Mouse (Mus musculus): Measurements from ENCODE around the gene Lrsam1. TPM values are rescaled to one million over a fixed set of nuclear protein-coding genes. Genes with fewer than 3 reads are reported as not detected.
"Not testable (repeated sequence)": the region's sequence is repeated elsewhere in the genome, so short reads cannot be mapped to it uniquely, and the experiment has no call there.

Lrsam1 gene
- 10 to 100 TPM; 31.1 to 40.6 TPM for total RNA-seq (2021)
- long read RNA-seq, experiment 1, full-length matches to known transcripts, result 3 of 20 reads
- long read RNA-seq, experiment 1, partial matches to known transcripts, result 3 of 20 reads
- long read RNA-seq, experiment 1, other reads (novel, unspliced or antisense), result 14 of 20 reads
- long read RNA-seq, experiment 2, full-length matches to known transcripts, result 10 of 18 reads
- long read RNA-seq, experiment 2, partial matches to known transcripts, result 6 of 18 reads
- long read RNA-seq, experiment 2, other reads (novel, unspliced or antisense), result 2 of 18 reads

DNA sequence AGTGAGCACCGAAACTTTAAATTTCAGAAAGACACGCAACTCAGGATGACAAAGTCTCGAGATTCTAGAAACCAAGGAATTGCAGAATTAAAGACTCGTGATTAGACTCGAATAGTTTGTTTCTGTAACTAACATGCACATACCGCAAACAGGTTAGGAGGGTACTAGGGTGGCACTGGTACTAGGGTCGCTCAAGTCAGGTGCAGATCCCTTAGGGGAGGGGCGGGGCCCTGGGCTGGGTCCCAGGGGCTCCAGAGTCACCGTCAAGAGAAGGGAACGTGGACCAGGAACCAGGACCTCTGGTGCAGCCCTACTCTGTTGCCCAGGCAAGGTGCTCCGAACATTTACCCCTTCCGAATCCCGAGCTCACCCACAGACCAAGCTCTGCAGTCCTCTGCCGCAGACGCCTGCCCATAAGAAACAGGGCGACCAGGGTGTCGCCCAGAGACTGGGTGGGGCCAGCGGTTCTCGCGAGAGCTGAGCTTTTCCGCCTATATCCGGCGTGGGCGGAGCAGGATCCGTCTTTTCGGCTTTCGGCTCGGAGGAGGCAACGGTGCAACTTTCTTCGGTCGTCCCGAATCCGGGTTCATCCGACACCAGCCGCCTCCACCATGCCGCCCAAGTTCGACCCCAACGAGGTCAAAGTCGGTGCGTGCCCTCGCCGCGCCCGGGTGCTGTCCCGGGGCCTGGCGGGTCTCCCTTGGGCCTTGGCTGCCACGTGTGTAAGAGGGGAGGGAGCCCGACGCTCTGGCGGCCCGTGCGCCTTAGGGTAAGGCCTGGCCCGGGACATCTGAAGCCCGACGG is at the start of gene Lrsam1, which contains the start of gene Rpl12:
Gene Lrsam1 (minus strand): TSS at position 423 of the 804 bp plus-strand sequence.
Gene Rpl12 (plus strand): TSS at position 368 of the 804 bp plus-strand sequence.
- peak; percentile 95 for DNase-seq (ENCODE audit: low spot score in 2 of 2)
- intact Hi-C loops (cut with DNase I), result no loop called here

DNA sequence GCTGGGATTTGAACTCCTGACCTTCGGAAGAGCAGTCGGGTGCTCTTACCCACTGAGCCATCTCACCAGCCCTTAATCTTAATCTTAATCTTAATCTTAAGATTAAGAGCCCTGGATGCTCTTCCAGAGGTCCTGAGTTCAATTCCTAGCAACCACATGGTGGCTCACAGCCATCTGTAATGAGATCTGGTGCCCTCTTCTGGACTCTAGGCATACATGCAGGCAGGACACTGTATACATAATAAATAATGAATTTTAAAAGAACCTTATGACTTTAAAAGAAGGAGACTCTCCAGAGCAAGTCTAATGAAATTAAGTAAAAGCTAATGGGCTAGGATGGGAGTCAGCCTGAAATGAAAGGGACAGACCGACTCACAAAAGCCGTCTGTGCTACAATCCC is 47.6 kb upstream of the Lrsam1 start:
- intact Hi-C loops (cut with DNase I); DNase-seq (ENCODE audit: low spot score in 2 of 2): not testable (repeated sequence)

DNA sequence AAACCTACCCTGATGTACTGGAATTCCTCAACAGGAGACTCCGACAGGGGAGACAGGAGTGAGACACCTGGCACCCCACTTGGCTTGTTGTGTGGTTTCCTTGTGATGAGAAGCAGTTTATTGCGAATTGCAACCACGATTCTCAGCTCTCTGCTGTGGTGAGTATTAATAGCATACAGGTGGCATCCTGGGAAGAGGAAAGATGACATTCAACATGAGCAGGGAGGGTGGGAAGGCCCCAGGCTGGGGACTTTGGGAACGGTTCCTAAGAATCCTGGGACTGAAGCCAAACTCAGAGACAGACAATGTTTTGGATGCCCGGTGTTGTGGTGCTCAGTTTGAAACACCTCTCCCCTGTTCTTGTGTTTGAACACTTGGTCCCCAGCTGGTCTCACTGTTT is 43.6 kb upstream of the Lrsam1 start:
- DNase-seq (ENCODE audit: low spot score in 2 of 2), result peak in 1 of 2 experiments; percentile 51
- intact Hi-C loops (cut with DNase I), result no loop called here

DNA sequence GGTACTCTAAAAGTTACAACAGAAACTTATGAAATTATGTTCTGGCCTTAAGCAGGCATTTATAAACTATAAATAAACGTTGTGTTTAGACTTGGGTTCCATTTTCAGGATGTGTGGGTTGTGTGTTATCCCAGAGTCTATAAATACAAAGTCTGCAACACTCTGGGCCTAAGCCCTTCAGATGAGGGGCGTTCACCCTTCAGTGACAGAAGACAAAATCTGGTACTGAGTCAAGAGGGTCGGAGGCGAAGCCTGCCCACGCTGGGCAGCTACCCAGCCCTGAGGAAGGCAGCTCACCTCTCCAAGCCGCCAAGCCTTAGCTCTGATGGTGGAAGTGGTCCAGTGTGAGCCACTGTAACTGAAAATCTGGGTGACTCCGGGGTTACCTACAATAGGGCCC is 40.7 kb upstream of the Lrsam1 start:
- DNase-seq (ENCODE audit: low spot score in 2 of 2), result no peak
- intact Hi-C loops (cut with DNase I), result no loop called here

DNA sequence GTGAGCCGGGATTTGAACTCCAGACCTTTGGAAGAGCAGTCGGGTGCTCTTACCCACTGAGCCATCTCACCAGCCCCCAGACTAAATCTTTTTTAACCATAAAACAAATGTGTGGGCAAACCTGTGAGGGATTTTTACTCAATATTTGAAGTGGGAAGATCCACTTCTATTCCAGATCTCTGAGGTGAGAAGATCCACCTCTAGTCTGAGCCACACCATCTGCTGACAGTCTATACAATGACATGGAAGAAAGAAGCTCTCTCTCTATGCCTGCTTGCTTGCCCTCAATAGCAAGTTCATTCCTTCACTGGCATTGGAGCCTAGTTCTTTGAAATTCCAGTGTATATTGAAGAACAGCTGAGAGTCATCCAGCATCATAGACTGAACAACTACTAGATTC is 38.3 kb upstream of the Lrsam1 start:
- DNase-seq (ENCODE audit: low spot score in 2 of 2), result no peak

DNA sequence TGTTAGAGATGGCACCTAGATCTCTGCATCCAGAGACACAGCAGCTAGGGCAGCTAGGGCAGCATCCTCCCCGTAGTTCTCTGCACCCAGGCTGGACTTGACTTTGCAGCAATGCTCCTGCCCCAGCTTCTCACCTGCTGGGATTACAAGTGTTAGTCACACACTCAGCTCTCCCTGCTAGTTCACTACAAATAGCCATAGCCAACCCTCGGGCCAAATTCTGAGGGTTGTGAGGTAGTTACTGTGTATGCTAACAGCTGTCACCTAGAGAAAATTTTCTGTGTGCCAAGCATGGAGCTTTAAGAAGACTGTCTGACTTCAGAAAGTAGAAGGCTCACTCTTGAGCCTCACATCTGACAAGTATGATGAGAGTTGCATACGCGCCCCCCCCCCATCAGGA is 36.4 kb upstream of the Lrsam1 start:
- DNase-seq (ENCODE audit: low spot score in 2 of 2), result no peak
- intact Hi-C loops (cut with DNase I), result no loop called here

More for the DNA sequence above, 38.3 kb upstream of the Lrsam1 start:
- intact Hi-C loops (cut with DNase I), result no loop called here

DNA sequence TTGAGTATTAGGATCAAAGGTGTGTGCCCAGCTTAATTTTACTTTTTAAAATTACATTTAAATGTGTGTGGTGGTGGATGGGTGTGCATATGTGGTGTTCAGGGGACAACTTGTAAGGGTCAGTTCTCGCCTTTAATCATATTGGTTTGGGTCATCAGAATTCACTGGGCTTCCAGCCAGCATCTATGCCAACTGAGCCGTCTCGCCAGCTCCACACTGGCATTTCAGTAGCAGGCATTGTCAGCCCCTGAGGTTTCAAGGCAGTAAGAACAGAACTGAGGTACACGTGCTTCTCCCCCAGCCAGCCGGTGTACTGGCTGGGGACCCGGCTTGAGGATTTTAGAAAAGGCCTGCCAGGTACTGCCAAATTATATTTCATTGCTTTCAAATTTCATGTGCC is 35.7 kb upstream of the Lrsam1 start:
- DNase-seq (ENCODE audit: low spot score in 2 of 2), result no peak
- intact Hi-C loops (cut with DNase I), result no loop called here

DNA sequence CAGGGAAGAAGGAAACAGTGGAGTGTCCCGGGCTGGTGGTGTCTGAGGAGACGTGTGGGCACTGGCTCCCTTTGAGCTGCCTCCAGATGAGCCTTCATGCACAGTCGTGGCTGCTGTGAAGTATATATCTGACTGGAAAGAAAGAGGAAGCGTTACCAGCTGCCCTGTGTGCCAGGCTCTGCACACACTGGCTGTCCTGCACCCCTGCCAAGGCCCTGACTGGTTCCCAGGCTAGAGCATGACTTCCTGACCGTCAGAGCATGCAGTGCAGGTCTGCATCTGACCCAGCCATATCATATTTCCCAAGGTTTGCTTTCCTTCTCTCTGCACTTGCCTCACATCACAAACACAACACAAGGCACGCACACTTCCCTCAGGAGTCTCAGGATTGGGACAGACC is 30.7 kb upstream of the Lrsam1 start:
- DNase-seq (ENCODE audit: low spot score in 2 of 2), result no peak
- intact Hi-C loops (cut with DNase I), result no loop called here

DNA sequence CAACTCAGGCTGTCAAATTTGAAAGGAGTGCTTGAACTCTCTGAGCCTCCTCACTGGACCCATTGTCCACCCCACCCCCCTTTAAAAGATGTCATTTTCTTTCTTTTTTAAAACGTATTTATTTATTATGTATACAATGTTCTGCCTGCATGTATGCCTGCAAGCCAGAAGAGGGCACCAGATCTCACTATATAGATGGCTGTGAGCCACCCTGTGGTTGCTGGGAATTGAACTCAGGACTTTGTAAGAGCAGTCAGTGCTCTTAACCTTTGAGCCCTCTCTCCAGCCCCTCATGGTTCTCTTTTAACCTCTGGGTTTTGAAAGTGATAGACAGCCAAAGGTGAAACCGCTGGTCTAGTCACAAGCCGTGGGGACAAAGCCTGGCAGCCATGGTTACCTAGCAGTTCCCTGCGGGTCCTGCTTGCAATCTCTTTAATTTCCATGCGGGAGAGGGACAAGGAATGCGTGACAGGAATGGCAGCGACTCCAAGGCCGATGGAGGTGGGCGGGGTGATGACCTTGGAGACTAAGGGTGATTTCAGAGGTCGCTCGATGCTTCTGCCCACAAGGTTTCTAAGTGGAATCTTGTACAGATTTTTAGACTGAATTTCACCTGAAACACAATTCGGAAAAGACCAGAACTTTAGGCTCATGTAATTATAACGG is 28.9 kb upstream of the Lrsam1 start:
- DNase-seq (ENCODE audit: low spot score in 2 of 2), result no peak
- intact Hi-C loops (cut with DNase I), result no loop called here

DNA sequence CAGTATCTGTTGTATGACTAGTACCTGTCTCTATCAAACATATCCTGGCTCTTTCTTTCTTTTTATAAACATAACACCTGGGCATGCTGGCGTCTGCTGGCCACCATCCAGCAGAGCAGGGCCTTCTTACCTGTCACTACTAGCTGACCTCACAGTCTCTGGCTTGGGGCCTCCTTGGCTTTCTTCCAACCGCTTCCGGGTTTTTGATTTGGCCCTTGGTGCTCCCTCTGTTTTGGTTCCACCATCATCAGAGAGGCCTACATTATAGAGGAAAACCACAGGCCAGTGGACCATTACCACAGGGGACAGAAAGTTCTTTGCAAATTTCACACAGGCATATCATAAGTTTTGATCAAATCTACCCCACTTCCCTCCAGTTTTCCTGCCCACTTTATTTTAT is 28.0 kb upstream of the Lrsam1 start:
- no peak for DNase-seq (ENCODE audit: low spot score in 2 of 2)
- intact Hi-C loops (cut with DNase I), result no loop called here

DNA sequence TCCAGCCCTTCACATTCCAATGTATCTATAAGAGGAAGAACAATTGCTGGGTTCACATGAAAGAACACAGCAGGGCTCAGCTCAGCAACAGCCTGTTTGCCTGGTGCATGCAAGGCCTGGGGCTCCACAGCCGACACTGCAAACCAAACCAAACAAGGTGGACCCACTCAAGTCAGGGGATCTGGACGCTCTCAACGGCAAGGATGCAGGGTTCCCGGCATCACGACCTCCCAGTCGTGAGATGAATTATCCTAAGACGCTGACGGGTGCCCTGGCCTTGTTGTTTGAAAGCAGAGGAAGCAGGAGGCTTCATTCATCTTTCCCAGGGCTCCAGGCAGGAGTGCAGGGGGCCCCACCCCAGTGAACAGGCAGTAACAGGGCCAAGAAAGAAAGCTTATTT is 24.4 kb upstream of the Lrsam1 start:
- intact Hi-C loops (cut with DNase I), result no loop called here
- no peak for DNase-seq (ENCODE audit: low spot score in 2 of 2)

DNA sequence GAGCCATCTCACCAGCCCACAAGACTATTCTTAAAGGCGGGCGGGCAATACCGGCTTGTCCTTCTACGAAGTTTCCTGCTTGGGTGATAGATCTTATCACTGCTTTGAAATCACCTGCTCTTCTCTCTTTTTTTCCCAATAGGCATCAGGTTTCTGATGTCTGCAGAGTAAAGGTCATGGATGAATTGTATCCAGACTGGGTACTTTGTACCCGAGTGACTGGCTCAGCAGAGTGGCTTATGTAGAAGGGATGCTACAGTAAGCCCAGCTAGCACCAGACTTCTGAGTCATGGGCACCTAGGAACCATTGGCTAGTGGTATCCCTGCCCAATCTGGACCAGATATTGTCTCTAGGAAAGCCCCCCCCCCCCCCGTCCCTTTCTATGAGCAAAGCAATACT is 22.2 kb upstream of the Lrsam1 start:
- intact Hi-C loops (cut with DNase I), result no loop called here
- DNase-seq (ENCODE audit: low spot score in 2 of 2), result no peak

DNA sequence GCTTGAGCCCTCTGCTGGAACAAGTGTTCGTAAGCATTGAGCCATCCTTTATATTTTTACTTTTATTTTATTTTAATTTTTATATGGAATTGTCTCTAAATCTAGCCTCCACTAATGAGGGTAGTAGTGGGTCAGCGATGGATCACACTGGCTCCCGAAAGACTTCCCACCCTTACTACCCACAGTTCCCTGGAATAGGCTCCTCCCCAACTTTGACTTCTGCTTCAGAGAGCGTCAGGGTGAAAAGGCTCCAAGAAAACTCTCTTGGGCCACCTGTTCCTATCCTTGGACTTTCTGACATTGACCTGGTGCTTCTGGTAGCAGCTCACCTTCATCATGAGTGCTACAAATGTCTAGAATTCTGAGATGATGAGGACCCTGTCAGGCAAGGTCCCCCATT is 21.3 kb upstream of the Lrsam1 start:
- intact Hi-C loops (cut with DNase I), result no loop called here
- DNase-seq (ENCODE audit: low spot score in 2 of 2), result no peak

DNA sequence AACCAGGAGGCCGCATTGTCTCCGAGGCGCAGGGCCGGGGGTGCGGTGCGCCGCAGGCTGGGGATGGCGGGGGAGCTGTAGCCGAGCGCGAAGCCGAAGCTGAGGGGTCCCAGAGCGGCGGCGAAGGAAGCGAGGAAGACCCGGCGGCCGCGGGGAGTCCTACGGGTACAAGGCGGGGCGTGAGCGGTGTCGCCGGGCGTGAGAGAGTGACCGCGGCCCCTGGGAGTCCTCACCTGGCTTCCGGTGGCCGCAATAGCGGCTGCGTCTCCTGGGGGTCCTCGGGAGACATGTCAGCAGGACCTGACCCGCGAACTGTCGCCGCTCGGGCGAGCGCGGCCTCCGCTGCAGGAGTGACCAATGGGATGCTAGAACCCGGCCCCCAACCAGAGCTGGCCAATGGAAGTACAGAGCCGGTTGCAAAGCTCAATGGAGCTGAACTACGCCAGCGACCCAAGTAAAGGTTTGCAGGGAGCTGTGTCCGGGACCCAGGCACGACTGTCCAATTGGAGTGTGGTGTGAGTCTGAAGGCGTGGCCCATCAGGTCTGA is 20.4 kb upstream of the Lrsam1 start, which contains the start of gene Slc2a8:
Gene Slc2a8 (minus strand): TSS at position 359 of the 547 bp plus-strand sequence.
- intact Hi-C loops (cut with DNase I), result no loop called here

DNA sequence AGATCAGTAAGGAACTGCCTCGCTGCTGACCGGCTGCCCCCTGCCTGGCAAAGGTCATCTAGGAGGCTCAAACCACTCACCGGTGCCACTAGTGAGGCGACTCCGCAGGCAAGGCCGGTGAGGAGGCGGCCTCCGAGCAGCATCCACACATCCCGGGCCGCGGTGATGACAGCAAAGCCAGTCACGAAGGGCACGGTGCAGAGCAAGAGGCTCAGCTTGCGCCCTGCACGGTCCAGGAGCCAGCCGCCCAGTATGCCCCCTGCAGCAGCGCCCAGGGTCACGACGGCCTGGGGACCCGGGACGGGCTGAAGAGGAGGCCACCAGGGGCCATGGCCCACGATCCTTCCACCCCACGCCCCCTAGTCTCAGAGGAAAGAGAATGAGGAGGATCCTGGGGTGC is 19.9 kb upstream of the Lrsam1 start:
- no peak for DNase-seq (ENCODE audit: low spot score in 2 of 2)
- intact Hi-C loops (cut with DNase I), result no loop called here

More for the DNA sequence above, 20.4 kb upstream of the Lrsam1 start, which contains the start of gene Slc2a8:
- peak; percentile 93 to 95 for DNase-seq (ENCODE audit: low spot score in 2 of 2)

DNA sequence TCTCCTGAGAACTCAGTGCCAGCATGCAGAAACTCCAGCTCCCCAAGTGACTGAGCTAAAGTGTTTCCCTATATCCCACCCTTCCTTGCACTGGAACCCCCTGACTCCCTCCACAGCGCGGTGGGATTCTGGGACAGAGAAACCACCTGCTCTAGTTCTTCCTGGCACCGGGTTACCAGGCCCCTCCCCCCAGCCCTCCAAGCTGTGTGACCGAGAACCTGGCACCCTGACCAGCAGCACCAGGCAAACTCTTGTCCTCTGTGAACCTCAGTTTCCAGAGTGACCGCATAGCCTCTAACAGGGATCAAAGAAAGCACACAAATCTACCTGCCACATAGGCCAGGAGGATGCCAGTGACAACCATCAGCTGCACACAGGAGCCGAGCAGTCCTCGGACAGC is 18.3 kb upstream of the Lrsam1 start:
- DNase-seq (ENCODE audit: low spot score in 2 of 2), result no peak
- intact Hi-C loops (cut with DNase I), result no loop called here

DNA sequence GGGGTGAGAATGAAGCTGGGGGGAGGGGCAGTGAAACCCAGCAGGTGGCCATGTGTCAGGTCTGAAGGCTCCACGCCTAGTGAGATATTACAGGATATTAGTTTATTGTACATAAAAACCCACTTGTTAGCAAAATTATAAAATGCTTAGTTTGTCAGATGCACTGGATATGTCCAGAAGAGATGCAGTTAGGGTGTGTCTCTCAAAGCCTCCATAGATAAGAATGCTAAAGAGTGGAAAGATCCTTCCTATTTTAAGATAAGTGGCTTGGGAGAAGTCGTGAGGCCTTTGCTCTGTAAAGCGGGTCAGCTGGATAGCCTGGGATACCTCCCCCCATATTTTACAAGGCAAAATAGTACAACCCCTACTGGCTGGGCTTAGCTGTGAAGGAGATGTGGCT is 17.3 kb upstream of the Lrsam1 start:
- intact Hi-C loops (cut with DNase I), result no loop called here
- no peak for DNase-seq (ENCODE audit: low spot score in 2 of 2)

DNA sequence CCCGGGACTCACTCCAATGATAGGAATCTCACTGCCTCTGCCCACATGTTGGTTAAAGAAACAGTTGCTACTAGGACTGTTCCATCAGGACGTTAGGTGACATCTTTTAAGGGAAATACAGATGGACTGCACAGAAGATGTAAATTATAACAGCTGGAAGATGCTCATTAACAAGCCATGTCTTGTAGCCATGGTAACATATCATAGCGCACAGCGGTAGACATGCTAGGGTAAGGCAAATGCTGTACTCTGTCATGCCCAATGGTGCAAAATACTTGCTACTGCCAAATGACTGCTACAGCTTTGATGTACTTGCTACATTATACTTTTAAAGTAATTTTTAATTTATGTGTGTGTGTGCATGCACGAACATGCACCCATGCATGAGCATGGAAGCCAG is 15.7 kb upstream of the Lrsam1 start:
- peak in 1 of 2 experiments; percentile 54 for DNase-seq (ENCODE audit: low spot score in 2 of 2)
- intact Hi-C loops (cut with DNase I), result no loop called here

DNA sequence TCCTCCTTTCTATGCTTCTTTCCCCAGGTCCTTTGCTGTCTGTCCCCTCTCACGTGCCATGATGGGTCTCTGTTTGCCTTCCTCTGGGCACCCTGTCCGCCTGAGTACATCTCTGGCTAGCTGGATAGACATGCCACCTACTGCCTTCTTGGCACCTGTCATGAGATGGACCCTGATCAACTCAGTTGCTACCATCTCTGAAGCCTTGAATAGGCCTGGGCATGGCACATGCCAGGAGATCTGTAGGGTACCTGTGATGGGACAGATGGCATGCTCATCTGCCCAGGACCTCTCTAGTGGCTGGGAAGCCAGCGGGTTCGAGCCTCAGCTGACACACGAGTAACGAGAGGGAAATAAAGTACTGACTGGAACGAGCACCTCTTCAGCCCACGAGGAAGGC is 12.8 kb upstream of the Lrsam1 start:
- DNase-seq (ENCODE audit: low spot score in 2 of 2), result no peak
- intact Hi-C loops (cut with DNase I), result no loop called here

DNA sequence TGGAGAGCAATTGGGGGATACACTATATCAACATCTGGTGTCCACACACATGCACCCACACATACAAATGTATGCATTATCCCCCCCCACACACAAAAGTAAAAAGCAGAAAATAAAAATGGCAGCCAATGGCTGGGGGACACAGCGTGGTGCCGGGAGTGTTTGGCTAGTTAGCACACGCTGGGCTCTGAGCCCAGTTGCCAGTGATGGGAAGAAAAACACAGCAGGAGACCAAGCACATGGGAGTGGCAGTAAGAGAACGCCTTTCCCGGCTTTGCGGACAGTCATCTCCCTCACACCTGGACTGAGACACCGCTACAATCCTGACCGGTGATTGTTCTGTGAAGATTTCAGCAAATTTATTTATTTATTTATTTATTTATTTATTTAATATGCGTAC is 9.8 kb upstream of the Lrsam1 start:
- intact Hi-C loops (cut with DNase I), result no loop called here
- no peak for DNase-seq (ENCODE audit: low spot score in 2 of 2)

All from left cerebral cortex, postnatal 14 days (tissue).